In the genomic region with DNA sequence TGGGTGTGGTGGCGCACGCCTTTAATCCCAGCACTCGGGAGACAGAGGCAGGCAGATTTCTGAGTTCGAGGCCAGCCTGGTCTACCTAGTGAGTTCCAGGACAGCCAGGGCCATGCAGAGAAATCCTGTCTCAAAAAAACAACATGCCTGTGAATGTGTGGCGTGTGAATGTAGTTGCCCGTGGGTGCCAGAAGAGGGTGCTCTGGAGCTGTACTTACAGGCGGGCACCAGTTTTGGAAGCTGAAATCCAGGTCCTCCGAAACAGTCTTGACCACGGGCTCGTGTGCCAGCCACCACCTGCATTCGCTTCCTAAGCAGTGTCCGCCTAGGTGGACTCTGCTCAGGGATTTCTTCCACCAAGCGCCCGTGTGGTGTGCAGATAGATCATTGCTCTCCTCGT, we compare ENCODE assay signal across 8 mouse cellular contexts. TPM values are rescaled to one million over a fixed set of nuclear protein-coding genes. Genes with fewer than 3 reads are reported as not detected.
DNase-seq lines count a peak whose midpoint lies in the region; ATAC-seq and TF ChIP-seq lines count a peak whose summit lies in the region.

No protein-coding gene starts in this region.

- H3K4me3 ChIP-seq in intestine, postnatal 0 days (ENCODE audit: low read depth, low read length), result no peak overlapping the region
- H3K4me3 ChIP-seq in intestine, embryonic 15.5 days (replicated peaks), result no peak overlapping the region
- no peak overlapping the region for H3K4me3 ChIP-seq in lung, postnatal 0 days (ENCODE audit: low read depth, low read length)

- ATAC-seq in intestine, postnatal 0 days, result no peak
- no peak for ATAC-seq in intestine, embryonic 15.5 days
- ATAC-seq in lung, postnatal 0 days, result no peak

- H3K4me1 ChIP-seq in intestine, postnatal 0 days (replicated peaks; ENCODE audit: control insufficient read depth, insufficient read depth, low read length), result no peaks in the 10 kb centered on the region
- no peaks in the 10 kb centered on the region for H3K4me1 ChIP-seq in intestine, embryonic 15.5 days (replicated peaks)
- no peaks in the 10 kb centered on the region for H3K4me1 ChIP-seq in lung, postnatal 0 days (ENCODE audit: insufficient read depth, low read depth, low read length)

- no peak overlapping the region for H3K4me2 ChIP-seq in intestine, postnatal 0 days (replicated peaks; ENCODE audit: low read depth)
- H3K4me2 ChIP-seq in intestine, embryonic 15.5 days (replicated peaks), result no peak overlapping the region
- H3K4me2 ChIP-seq in lung, postnatal 0 days (replicated peaks; ENCODE audit: low read depth, low read length), result no peak overlapping the region

- peak; percentile 59 for TF ChIP-seq CTCF in intestine, postnatal 0 days (IDR thresholded peaks at IDR 0.05; ENCODE audit: low read depth)
- TF ChIP-seq CTCF in lung, postnatal 0 days (IDR thresholded peaks at IDR 0.05), result peak; percentile 63

- DNase-seq in A20 (ENCODE audit: low read depth, low spot score), result peak; percentile 51
- DNase-seq in NIH3T3 (ENCODE audit: low read depth), result peak; percentile 28
- peak; percentile 34 for DNase-seq in lung, postnatal 0 days (ENCODE audit: low spot score)
- DNase-seq in ovary, postnatal 14 days (ENCODE audit: low spot score), result no peak
- DNase-seq in frontal cortex, postnatal 10 days (ENCODE audit: low spot score in 2 of 2), result no peak
- no peak for DNase-seq in heart, adult 18-20 months

- peaks cover 76% of the 10 kb centered on the region for H3K36me3 ChIP-seq in intestine, postnatal 0 days (ENCODE audit: control insufficient read depth, insufficient read depth)
- H3K36me3 ChIP-seq in intestine, embryonic 15.5 days, result peaks cover 60% of the 10 kb centered on the region
- peaks cover 33% of the 10 kb centered on the region; the same call in 1 of the 2 replicates for H3K36me3 ChIP-seq in lung, postnatal 0 days (ENCODE audit: insufficient read depth, low read length)

- H3K27ac ChIP-seq in intestine, postnatal 0 days (ENCODE audit: low read depth, low read length), result no peak overlapping the region
- H3K27ac ChIP-seq in intestine, embryonic 15.5 days, result no peak overlapping the region
- no peak overlapping the region for H3K27ac ChIP-seq in lung, postnatal 0 days (ENCODE audit: low read length)

- no peak overlapping the region for H3K9ac ChIP-seq in intestine, postnatal 0 days (ENCODE audit: low read depth, low read length)
- no peak overlapping the region for H3K9ac ChIP-seq in intestine, embryonic 15.5 days
- no peak overlapping the region for H3K9ac ChIP-seq in lung, postnatal 0 days (replicated peaks; ENCODE audit: low read depth)

- WGBS in intestine, postnatal 0 days, result 95% methylated on average over 15 of the region's 15 CpGs
- 94% methylated on average over 15 of the region's 15 CpGs for WGBS in intestine, embryonic 15.5 days
- 95% methylated on average over 15 of the region's 15 CpGs for WGBS in lung, postnatal 0 days

- no peak for TF ChIP-seq EP300 in lung, postnatal 0 days (IDR thresholded peaks at IDR 0.05)

- H3K27me3 ChIP-seq in intestine, postnatal 0 days (replicated peaks; ENCODE audit: control insufficient read depth, insufficient read depth, low read length), result no peaks in the 10 kb centered on the region
- no peaks in the 10 kb centered on the region for H3K27me3 ChIP-seq in intestine, embryonic 15.5 days (replicated peaks)
- H3K27me3 ChIP-seq in lung, postnatal 0 days (replicated peaks; ENCODE audit: insufficient read depth, low read length), result no peaks in the 10 kb centered on the region

- H3K9me3 ChIP-seq in intestine, postnatal 0 days (ENCODE audit: control insufficient read depth), result no peaks in the 10 kb centered on the region
- H3K9me3 ChIP-seq in intestine, embryonic 15.5 days, result no peaks in the 10 kb centered on the region
- no peaks in the 10 kb centered on the region for H3K9me3 ChIP-seq in lung, postnatal 0 days (ENCODE audit: low read length)

RNA-seq across cellular contexts. Expression of a gene that starts 9.8 kb away (rescaled TPM):
- polyA plus RNA-seq in intestine, postnatal 0 days (2015; fragmentation: Nextera tagmentation; extraction: Ambion mirVana), result 71.7 and 75.1 TPM in 2 replicates
- polyA plus RNA-seq in intestine, embryonic 15.5 days (2015; fragmentation: Nextera tagmentation; extraction: Ambion mirVana), result 149 and 178 TPM in 2 replicates
- 72.5 and 79.6 TPM in 2 replicates for polyA plus RNA-seq in lung, postnatal 0 days (2015; fragmentation: Nextera tagmentation; extraction: Ambion mirVana)
- 10 to 100 TPM; 87.2 to 89.3 TPM for total RNA-seq in heart, adult 18-20 months (2021)

RNA-seq across cellular contexts. Expression of a gene that starts 34.3 kb away (rescaled TPM):
- polyA plus RNA-seq in intestine, postnatal 0 days (2015; fragmentation: Nextera tagmentation; extraction: Ambion mirVana), result 0.90 TPM in 2 replicates
- polyA plus RNA-seq in intestine, embryonic 15.5 days (2015; fragmentation: Nextera tagmentation; extraction: Ambion mirVana), result 1.5 and 1.9 TPM in 2 replicates
- polyA plus RNA-seq in lung, postnatal 0 days (2015; fragmentation: Nextera tagmentation; extraction: Ambion mirVana), result 4.4 and 4.5 TPM in 2 replicates
- total RNA-seq in heart, adult 18-20 months (2021), result 100 to 1,000 TPM; 137 to 170 TPM

RNA-seq across cellular contexts. Expression of a gene that starts 45.1 kb away (rescaled TPM):
- 42.2 and 52.4 TPM in 2 replicates for polyA plus RNA-seq in intestine, postnatal 0 days (2015; fragmentation: Nextera tagmentation; extraction: Ambion mirVana)
- polyA plus RNA-seq in intestine, embryonic 15.5 days (2015; fragmentation: Nextera tagmentation; extraction: Ambion mirVana), result 38.3 and 38.8 TPM in 2 replicates
- 48.6 and 49.1 TPM in 2 replicates for polyA plus RNA-seq in lung, postnatal 0 days (2015; fragmentation: Nextera tagmentation; extraction: Ambion mirVana)
- total RNA-seq in heart, adult 18-20 months (2021), result 100 to 1,000 TPM; 109 to 125 TPM

RNA-seq across cellular contexts. Expression of a gene that starts 47.0 kb away (rescaled TPM):
- polyA plus RNA-seq in intestine, postnatal 0 days (2015; fragmentation: Nextera tagmentation; extraction: Ambion mirVana), result 10.9 and 11.9 TPM in 2 replicates
- polyA plus RNA-seq in intestine, embryonic 15.5 days (2015; fragmentation: Nextera tagmentation; extraction: Ambion mirVana), result 21.3 and 22.9 TPM in 2 replicates
- 247 and 252 TPM in 2 replicates for polyA plus RNA-seq in lung, postnatal 0 days (2015; fragmentation: Nextera tagmentation; extraction: Ambion mirVana)
- 1 to 10 TPM; 7.6 to 9.6 TPM for total RNA-seq in heart, adult 18-20 months (2021)

RNA-seq across cellular contexts. Expression of a gene that starts 56.8 kb away (rescaled TPM):
- polyA plus RNA-seq in intestine, postnatal 0 days (2015; fragmentation: Nextera tagmentation; extraction: Ambion mirVana), result 1.3 and 2.1 TPM in 2 replicates
- 5.6 and 5.8 TPM in 2 replicates for polyA plus RNA-seq in intestine, embryonic 15.5 days (2015; fragmentation: Nextera tagmentation; extraction: Ambion mirVana)
- polyA plus RNA-seq in lung, postnatal 0 days (2015; fragmentation: Nextera tagmentation; extraction: Ambion mirVana), result 2.0 and 3.1 TPM in 2 replicates
- total RNA-seq in heart, adult 18-20 months (2021), result 1 to 10 TPM; 5.9 TPM

Comparison
In these comparisons a context has a peak if more than half of its experiments do, and no peak if none do; other contexts are left out.
1. DNase-seq: peak in A20 (single experiment), NIH3T3 (single experiment) and lung, postnatal 0 days (single experiment); none in ovary, postnatal 14 days (single experiment), frontal cortex, postnatal 10 days (0 of 2) and heart, adult 18-20 months (0 of 2).